Mouse (Mus musculus): ENCODE results near the gene Lep.

Gene Lep

DNA sequence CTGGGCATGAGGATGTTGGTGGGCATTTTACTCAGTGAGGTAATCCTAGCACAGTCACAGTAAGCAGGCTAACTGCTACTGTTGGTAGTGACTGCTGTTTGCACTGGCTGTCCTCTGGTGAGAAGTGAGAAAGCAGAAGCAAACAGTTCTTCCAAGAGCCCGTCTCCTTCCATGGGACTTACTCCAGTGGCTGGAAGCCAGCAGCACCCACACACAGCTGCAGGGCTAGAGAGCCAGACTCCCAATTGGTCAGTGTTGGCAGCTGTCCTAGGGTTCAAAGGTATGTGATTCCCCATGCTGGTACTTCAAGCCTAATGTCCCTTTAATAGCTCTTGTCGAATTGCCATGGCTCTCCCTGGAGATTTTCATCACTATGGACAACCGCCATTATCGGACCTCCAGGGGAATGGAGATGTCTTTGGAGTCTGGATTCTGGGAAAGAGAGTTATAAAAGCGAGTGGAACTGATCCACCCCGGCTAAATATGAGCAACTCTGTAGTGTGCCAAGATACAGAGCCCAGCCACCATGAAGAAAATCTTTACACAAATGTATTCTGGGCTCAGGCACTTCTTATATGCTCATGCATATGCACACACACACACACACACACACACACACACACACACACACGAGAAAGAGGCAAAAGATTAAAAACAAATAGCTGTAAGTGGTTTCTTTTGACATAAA is 57.5 kb downstream of the Lep start:
- peak; percentile 67 to 74 for DNase-seq (ENCODE audit: low spot score in 2 of 2)

DNA sequence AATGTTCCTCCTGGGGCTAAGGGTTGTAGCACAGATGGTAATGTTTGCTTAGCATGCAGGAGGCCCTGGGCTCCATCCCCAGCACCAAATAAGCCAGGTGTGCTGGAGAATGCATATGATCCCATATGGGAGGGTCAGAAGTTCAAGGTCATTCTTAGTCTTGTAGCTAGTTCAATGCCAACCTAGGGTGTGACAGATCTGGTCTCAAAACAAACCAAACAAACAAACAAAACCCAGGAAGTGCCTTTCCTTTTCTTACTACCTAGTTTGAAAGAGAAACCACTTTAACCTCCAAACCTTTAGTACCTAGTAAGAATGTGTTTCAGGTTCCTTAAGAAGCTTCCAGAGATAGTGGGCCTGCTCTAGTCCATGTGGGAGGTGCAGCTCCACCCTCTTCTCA is 58.2 kb downstream of the Lep start:
- DNase-seq (ENCODE audit: low spot score in 2 of 2): no peak

DNA sequence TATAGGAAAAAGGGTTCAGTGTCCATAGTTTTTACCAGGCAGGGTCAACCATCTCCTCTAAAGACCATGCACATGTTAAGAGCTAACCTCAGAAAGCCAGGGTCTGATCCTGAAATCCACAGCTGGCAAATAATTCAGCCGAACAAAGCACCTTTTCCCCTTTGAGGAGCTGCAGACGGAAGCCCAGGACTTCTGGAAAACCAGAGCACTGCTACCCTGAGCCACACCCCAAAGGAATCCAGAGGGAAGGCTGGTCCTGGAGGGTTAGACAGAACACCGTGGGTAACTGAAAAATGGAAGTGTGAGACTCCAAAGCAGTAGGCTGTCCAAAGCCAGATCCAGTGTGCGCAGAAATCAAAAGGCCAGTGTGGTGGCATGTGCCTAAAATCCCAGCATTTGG is 58.9 kb downstream of the Lep start:
- no peak for DNase-seq (ENCODE audit: low spot score in 2 of 2)

DNA sequence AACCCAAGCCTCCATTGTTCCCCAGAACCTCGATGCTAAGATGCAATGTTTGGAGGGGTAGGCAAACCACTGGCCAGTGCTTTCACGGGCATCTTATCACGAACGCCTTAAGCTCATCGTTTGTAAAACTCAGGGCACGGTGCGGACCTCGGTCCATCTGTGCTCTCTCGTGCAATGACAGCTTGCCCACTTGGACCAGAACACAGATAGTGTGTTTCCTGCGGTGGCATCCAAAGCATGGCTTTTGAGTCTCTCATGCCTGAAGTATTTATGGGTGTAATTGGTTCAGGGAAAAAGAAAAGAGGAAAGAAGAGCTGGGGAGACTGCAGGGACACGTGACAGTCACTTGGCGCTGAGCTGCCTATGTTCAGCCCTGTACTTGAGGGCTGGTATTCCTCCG is 60.0 kb downstream of the Lep start:
- no peak for DNase-seq (ENCODE audit: low spot score in 2 of 2)

Data from frontal cortex, postnatal 36 days (tissue).